Mouse (Mus musculus) gastrocnemius, postnatal 14 days (tissue): ENCODE results near the gene Nipal1. TPM values are rescaled to one million over a fixed set of nuclear protein-coding genes. Genes with fewer than 3 reads are reported as not detected.

ENCODE experiments used
- DNase-seq: peaks from one replicate; pipeline ENCODE4 v3.0.0; 2021; ENCODE audit warnings: mixed read lengths
- intact Hi-C: fragments of 180-260 bp; cut with DNase I; formaldehyde crosslinking; loops from one replicate; pipeline ENCODE4 v1.15.1; 2025; ENCODE audit warnings: low total_unique reads
- total RNA-seq, 2 experiments: library from RNA; stranded (reverse); gene quantifications; 2 replicates each; pipeline ENCODE4 v1.2.3; 2021

The Nipal1 gene
- total RNA-seq, 2 experiments from 2014 or later, result 0.41 TPM; not detected in 1

DNA sequence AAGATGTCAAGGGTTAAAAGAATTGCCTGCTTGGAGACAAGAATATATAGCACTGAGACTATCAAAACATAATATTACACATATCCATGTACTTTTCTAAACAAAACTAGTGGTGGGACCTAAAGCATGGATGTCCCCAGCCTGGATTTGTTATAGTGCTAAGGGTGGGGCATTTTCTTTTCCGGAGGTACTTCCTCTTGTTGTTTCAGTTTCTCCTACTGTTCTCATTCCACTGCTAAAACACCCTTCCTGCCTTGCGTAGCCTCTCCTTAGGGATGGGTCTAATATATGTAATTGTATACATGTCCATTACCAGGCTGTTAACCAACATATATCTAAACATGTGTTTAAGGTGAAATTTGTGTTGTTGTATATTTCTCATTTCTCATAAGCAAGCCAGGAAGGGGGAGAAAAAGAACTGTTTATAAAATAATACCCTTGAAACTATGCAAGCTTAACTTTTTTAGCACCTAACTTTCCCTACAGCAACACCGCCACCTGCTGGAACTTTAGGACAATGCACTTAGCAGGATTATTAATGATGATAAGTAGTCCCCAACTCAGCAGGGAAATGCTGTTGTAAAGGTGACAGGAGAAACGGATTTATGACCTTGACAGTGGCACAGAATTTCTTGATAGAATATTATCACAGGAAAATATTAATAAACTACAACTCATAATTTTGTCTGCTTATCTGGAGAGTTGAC lies 63.1 kb downstream of the Nipal1 start:
- peak; percentile 45 for DNase-seq

DNA sequence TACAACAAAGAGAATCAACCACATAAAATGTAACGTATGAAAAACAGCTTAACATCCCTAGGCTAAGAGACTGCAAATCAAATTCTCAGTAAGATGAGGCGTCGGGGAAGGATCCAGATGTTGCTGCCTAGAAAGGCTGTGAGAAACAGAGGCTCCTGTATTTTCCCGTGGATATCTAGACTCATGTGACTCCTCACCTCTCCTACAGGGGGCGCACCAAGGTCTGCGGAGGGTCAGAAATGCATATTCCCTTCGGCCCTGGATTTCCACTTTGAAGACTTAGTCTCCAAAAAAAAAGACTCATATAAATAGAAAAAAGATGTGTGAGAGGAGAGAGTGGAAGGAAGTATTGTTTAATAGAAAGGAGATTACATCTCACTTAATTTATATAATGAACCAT lies 73.0 kb downstream of the Nipal1 start:
- no peak for DNase-seq
- intact Hi-C loops, result no loop called here

More for the DNA sequence above, 63.1 kb downstream of the Nipal1 start:
- intact Hi-C loops, result loop anchor here (5.0 kb wide), 1 partner anchor 358 kb away; no protein-coding TSS in a partner anchor

Other genes starting within 250 kb of the Nipal1 start
- under 1 TPM; 0.29 to 0.42 TPM for gene Corin, start 143.3 kb upstream of the Nipal1 start, total RNA-seq
- gene Nfxl1, start 88.1 kb upstream of the Nipal1 start, total RNA-seq, result 1 to 10 TPM; 4.0 to 4.3 TPM
- not detected for gene Zar1, start 66.5 kb upstream of the Nipal1 start, total RNA-seq
- not detected for gene Gm5868, start 60.2 kb upstream of the Nipal1 start, total RNA-seq
- not detected for gene Cnga1, start 3.5 kb upstream of the Nipal1 start, total RNA-seq
- gene Txk, start 105.0 kb downstream of the Nipal1 start, total RNA-seq, result under 1 TPM in 1 of 2 experiments, not detected in 1; 0.04 TPM
- 1 to 10 TPM; 2.0 to 2.4 TPM for gene Tec, start 220.7 kb downstream of the Nipal1 start, total RNA-seq